Mouse (Mus musculus) layer of hippocampus, postnatal 36 days (tissue): ENCODE measurements at regions not wholly inside any gene's neighbourhood (a gene's known extent, or its start where the extent isn't known, plus 50 kb on each side); places are given as distances from the start of the nearest gene placed in this dataset.

Source experiments
- DNase-seq, 2 experiments: peaks; one replicate each; pipeline ENCODE4 v3.0.0; 2022

DNA sequence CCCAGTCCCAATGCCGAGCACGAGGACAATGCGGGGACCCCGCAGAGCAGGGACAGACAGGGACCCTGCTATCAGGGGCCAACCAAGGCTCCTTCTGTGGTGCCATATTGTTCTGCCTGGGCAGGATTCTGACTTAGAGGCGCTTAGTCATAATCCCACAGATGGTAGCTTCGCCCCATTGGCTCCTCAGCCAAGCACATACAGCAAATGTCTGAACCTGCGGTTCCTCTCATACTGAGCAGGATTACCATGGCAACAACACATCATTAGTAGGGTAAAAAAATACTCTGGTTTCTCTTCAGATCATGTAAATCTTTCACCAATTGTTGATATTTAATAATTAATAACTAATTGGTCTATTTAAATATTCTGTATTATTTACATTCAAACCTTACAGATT, 2140.3 kb upstream of the Cdh20 start:
- peak; percentile 97 to 99 for DNase-seq

DNA sequence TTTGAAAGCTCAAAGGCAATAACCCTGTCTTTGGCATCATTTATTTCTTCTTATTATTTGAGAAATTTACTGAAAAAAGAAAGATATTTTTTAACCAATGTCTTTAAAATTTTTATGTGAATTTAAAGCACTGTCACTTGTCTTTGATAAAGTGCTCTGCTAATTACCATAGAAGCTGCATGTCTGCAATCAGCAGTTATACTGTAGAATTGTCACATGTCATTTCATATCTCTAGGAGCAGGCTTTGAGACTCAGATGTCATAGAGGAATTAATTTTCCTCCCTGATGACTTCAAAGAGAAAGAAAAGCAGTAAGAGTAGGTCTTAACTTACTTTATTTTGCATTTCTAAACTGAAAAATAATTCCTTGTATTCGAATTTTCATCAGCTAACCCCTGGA, 2123.9 kb upstream of the Cdh20 start:
- DNase-seq = no peak

DNA sequence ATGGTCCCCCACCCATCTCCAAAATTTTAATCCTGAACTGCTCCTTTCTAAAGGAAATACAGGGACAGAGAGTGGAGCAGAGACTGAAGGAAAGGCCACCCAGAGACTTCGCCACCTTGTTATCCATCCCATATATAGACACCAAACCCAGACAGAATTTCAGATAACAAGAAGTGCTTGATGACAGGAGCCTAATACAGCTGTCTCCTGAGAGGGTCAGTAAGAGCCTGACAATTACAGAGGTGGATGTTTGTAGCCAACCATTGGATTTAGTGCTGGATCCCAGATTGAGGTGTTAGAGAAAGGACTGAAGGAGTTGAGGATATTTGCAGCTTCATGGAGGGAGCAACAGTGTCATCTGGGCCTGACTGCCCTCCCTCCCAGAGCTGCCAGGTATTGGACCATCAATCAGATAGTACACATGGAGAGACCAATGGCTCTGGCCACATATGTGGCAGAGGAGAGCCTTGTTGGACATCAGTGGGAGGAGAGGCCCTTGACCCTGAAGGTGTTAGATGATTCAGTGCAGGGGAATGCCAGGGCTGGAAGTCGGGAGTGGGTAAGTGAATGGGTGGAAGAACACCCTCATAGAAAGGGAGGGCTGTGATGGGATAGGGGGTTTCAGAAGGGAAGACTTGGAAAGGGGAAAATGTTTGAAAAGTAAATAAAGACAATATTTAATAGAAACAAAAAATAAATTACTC, 2080.8 kb upstream of the Cdh20 start:
- no peak for DNase-seq

GRCm38 (mm10) chr1:102716459-102716858, 2051.9 kb upstream of the Cdh20 start:
- DNase-seq = no peak

DNA sequence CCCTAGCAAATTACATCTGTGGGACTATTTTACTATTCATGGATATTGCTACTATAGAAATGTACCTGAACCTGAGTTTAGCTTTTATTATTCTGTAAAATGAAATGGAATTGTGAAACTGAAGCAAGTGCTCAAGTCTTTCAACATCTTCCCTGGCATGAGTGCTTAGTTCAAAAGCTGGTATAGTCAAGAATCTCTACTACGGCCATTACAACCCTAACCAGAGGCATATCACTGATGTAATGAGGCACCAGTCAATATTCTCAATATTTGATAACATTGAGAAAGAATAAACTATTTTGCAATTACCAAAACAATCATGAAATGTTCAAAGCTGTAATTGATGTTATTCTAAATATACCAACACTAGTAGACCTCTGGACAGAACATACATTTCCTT, 2034.3 kb upstream of the Cdh20 start:
- DNase-seq = no peak

GRCm38 (mm10) chr1:102735392-102735791, 2032.9 kb upstream of the Cdh20 start:
- DNase-seq = no peak

- DNase-seq = no peak
These were observed 2010.4 kb upstream of the Cdh20 start for GRCm38 (mm10) chr1:102757941-102758340.
